Mouse (Mus musculus) forebrain, postnatal 0 days (tissue): ENCODE results near the gene Dtnb. TPM values are rescaled to one million over a fixed set of nuclear protein-coding genes. Genes with fewer than 3 reads are reported as not detected.

Source experiments
- ATAC-seq: fragments of 200-750 bp; cut with Nextera tagmentation; 2 replicates; pipeline ENCODE4 v1.8.0; 2017; ENCODE audit warnings: mild to moderate bottlenecking, moderate library complexity
- DNase-seq: peaks from one replicate; pipeline ENCODE4 v3.0.0-alpha.2; 2015
- H3K27ac ChIP-seq: fragments of 300-500 bp; sonication (generic); 2 replicates; pipeline ENCODE4 v1.5.1; 2014; ENCODE audit warnings: low read depth, mild to moderate bottlenecking, antibody characterized with exemption, low read length, moderate library complexity, mixed read lengths
- H3K27me3 ChIP-seq: fragments of 300-500 bp; sonication (generic); 2 replicates; pipeline ENCODE4 v1.6.1; 2014; ENCODE audit warnings: mild to moderate bottlenecking, low read length, mixed read lengths; ENCODE audit not compliant: insufficient read depth
- H3K36me3 ChIP-seq: fragments of 300-500 bp; sonication (generic); 2 replicates; pipeline ENCODE4 v1.6.1; 2014; ENCODE audit warnings: mild to moderate bottlenecking, moderate library complexity; ENCODE audit not compliant: insufficient read depth
- H3K4me1 ChIP-seq: fragments of 300-500 bp; sonication (generic); 2 replicates; pipeline ENCODE4 v1.6.1; 2014; ENCODE audit warnings: antibody characterized with exemption; ENCODE audit not compliant: insufficient read depth
- H3K4me2 ChIP-seq: fragments of 300-500 bp; sonication (generic); 2 replicates; pipeline ENCODE4 v1.6.1; 2014; ENCODE audit warnings: low read depth, mild to moderate bottlenecking, moderate library complexity
- H3K4me3 ChIP-seq: fragments of 300-500 bp; sonication (generic); 2 replicates; pipeline ENCODE4 v1.5.1; 2014; ENCODE audit warnings: low read depth, low read length, mixed read lengths
- H3K9ac ChIP-seq: fragments of 300-500 bp; sonication (generic); 2 replicates; pipeline ENCODE4 v1.6.1; 2014; ENCODE audit warnings: mild to moderate bottlenecking
- H3K9me3 ChIP-seq: fragments of 300-500 bp; sonication (generic); 2 replicates; pipeline ENCODE4 v1.6.1; 2016; ENCODE audit warnings: low read length
- CTCF ChIP-seq: sonication (generic); IDR thresholded peaks from 2 replicates; pipeline ENCODE4 v1.5.1; 2016; ENCODE audit warnings: antibody characterized with exemption, control low read depth, low read depth
- WGBS: fragments of 180-500 bp; shearing (Covaris S2); extraction: QIAGEN DNeasy Blood & Tissue Kit; methylation state at CpG from one replicate; pipeline ENCODE4 v1.1.7; 2014; 5-methylcytosine and 5-hydroxymethylcytosine counted together
- polyA plus RNA-seq: library from polyadenylated mRNA; unstranded; fragments of >200 nt; fragmentation: Nextera tagmentation; extraction: Ambion mirVana; gene quantifications from 2 replicates; pipeline ENCODE4 v1.2.1, GENCODE M21; 2015
- total RNA-seq: library from RNA; depleted of rRNA; stranded (reverse); fragments of >200 nt; gene quantifications from 2 replicates; pipeline ENCODE4 v1.2.3, GENCODE M21; 2014

Dtnb gene
- total and polyA plus RNA-seq, 2 experiments from 2014 or later, result 45.7 to 51.0 TPM

DNA sequence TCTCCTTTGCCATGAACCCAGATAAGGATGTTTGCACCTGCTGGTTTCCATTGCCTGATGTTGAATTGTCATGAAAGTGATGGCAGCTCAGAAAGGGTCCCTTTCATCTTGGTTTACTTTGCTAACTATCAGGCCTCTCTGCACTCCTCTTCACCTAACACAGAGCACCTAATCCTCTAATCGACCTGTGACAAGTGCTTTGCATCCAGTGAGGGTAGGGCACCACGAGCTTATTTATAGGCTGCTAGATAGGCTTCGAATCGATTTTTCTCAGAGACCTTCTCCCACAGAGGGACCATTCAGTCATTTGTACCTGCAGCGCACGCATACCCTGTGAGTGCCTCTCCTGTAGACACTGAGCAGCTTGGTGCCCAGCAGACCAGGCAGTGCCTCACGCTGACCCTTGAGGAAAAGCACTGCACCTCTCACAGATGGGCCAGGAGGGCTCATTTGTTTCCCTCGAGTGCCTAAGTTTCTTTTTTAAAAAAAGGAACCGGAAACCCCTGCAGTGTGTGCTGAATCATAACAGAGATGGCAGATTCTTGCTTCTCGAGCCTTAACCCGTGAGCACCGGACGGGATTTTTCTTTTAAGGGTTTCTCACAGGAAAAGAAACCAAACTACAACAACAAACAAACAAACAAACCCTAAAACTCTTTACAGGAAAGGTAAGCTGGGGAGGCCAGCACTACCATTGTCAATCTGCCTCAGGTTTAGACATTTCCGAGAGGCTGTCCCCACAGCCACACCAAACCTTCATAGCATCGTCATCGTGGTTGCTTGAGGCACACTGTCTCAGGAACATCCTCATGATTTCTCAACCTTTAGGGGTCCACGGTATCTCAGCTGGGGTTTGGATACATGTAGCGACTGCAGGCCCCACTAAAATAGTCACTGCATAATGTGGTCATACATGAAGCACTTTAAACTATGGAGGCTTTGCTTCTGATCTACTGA lies 167.8 kb downstream of the Dtnb start:
- DNase-seq, result no peak
- Histone ChIP-seq H3K9ac (no peak overlapping the region), H3K4me1 (no peaks in the 10 kb centered on the region), H3K27me3 (no peaks in the 10 kb centered on the region), H3K9me3 (no peaks in the 10 kb centered on the region), H3K4me3 (no peak overlapping the region), H3K36me3 (no peaks in the 10 kb centered on the region), H3K4me2 (no peak overlapping the region), H3K27ac (no peak overlapping the region)
- no peak for TF ChIP-seq CTCF
- 79% methylated on average over 18 of the region's 18 CpGs for WGBS
- no peak for ATAC-seq

DNA sequence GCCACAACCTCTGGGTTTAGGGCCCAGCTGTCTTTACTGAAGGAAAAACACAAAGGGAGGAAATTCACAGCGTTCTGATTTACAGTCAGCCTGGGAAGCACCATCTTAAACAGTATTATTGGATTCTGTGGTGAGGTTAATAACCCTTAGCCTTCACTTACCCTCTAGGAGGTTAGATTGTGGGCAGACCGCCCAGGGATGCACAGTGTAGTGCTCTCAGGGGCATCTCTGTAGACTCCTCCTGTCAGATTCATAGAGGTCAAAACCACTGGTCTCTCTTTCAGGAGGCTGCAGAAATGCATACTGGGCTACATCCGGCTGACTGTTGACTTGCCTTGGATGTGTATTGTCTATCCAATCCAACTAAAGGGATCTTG lies 168.5 kb downstream of the Dtnb start:
- WGBS, result 81% methylated on average over 3 of the region's 3 CpGs

DNA sequence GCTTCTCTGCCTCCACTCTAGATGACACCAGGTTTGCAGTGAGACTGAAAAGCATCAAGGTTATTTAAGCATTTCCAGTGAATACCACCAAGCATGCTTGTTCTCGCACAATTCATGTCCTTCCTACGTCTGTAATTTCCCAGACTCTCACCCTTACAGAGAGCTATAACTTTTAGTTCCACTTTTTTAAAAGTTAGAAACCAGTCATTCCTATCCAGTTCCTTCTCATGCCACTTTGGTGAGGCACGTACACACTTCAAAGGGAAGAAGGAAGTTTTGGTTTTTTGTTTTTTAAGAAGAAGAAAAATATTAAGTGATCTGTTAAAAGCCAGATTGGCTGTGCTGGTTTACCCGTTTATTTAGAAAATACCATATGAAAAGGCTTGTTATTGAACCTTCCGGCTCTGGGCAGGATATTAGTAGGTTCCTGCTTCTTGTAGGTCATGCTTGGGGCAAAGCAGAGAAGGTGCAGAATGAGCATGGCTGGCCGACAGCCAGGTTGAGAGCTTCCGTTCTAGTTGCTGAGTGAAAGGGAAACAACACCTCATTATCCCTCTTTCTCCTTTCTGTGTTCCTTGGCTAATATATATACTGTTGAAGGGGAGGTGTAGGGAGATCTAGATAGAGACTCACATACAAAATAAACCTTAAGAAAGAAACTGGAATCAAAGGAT lies 173.4 kb downstream of the Dtnb start:
- TF ChIP-seq CTCF, result no peak
- H3K36me3 ChIP-seq, result no peaks in the 10 kb centered on the region
- no peak overlapping the region for H3K27ac ChIP-seq
- ATAC-seq (no peak), DNase-seq (no peak)
- no peaks in the 10 kb centered on the region for H3K9me3 ChIP-seq
- no peak overlapping the region for H3K4me2 ChIP-seq
- no peak overlapping the region for H3K9ac ChIP-seq
- H3K4me1 ChIP-seq, result no peaks in the 10 kb centered on the region
- H3K4me3 ChIP-seq, result no peak overlapping the region
- H3K27me3 ChIP-seq, result no peaks in the 10 kb centered on the region
- WGBS, result 73% methylated on average over 7 of the region's 7 CpGs

More for the DNA sequence above, 168.5 kb downstream of the Dtnb start:
- Histone ChIP-seq H3K4me2 (no peak overlapping the region), H3K27me3 (no peaks in the 10 kb centered on the region), H3K9me3 (no peaks in the 10 kb centered on the region), H3K4me3 (no peak overlapping the region), H3K27ac (no peak overlapping the region), H3K36me3 (no peaks in the 10 kb centered on the region), H3K4me1 (no peaks in the 10 kb centered on the region), H3K9ac (no peak overlapping the region)
- DNase-seq (no peak), ATAC-seq (no peak)
- TF ChIP-seq CTCF, result no peak

DNA sequence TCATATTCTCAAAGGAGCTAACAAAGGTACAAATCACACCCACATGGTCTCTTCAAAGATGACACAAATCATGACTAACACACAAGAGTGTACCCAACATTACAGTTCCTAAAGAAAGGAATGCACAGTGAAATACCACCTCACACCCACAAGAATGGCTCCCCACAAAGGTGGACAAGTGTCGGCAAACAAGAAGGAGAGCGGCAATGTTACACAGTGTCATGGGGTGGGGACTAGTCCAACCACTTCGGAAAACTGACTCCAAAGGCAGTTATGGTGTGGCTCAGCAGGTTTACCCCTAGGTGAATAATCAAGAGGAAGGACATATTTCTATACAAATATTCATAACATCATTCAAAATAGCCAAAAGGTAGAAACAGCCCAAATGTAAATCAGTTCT lies 174.2 kb downstream of the Dtnb start:
- DNase-seq, result no peak
- Histone ChIP-seq H3K27me3 (no peaks in the 10 kb centered on the region), H3K27ac (no peak overlapping the region), H3K36me3 (no peaks in the 10 kb centered on the region), H3K4me1 (no peaks in the 10 kb centered on the region), H3K4me3 (no peak overlapping the region), H3K4me2 (no peak overlapping the region), H3K9me3 (no peaks in the 10 kb centered on the region), H3K9ac (no peak overlapping the region)
- no peak for TF ChIP-seq CTCF
- no peak for ATAC-seq
- 97% methylated on average over 3 of the region's 3 CpGs for WGBS

DNA sequence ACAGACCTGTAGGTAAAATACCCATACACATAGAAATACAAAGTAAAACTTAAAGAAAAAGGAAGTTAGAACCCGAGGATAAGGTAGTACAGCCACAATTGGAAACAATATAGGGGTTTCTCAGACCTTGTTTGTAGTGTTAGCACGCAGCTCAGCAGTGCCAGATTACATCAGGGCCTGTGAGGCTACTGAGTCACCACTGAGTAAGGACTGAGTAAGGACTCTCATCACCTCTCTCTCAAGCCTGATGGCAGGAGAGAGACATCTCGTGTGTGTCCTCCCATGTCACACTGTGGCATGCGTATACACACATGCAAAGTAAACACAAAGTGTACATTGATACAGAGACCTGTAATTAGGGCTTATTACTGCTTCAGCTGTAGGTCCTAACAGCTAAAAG lies 175.4 kb downstream of the Dtnb start:
- ATAC-seq, result no peak
- Histone ChIP-seq H3K36me3 (0 out of 2 replicates have a peak, but pooled peaks cover 6% of the 10 kb centered on the region), H3K4me2 (no peak overlapping the region), H3K4me3 (no peak overlapping the region), H3K9me3 (no peaks in the 10 kb centered on the region), H3K27me3 (no peaks in the 10 kb centered on the region), H3K4me1 (no peaks in the 10 kb centered on the region), H3K9ac (no peak overlapping the region), H3K27ac (no peak overlapping the region)
- 79% methylated on average over 4 of the region's 4 CpGs for WGBS
- no peak for TF ChIP-seq CTCF
- DNase-seq, result no peak

DNA sequence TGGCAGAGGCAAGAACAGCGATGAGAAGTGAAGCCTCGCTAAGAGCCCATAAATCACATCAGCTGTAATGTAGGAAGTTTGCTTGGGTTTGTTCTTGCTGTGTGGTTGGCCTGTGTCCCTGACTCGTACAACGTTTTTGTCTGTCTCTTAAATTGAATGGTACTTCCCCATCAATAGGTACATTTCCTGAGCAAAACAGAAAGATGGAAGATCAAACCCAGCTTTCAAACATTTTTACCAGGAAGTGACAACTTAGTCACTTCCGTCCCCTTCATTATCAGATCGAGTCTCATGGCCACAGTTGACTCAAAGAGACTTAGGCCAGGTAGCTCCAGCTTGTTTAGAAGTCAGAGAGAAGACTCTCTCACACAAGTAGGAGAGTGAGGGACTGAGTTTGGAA lies 183.3 kb downstream of the Dtnb start:
- ATAC-seq (no peak), DNase-seq (no peak)
- H3K27ac ChIP-seq, result no peak overlapping the region
- no peak overlapping the region for H3K4me2 ChIP-seq
- H3K4me1 ChIP-seq, result no peaks in the 10 kb centered on the region
- H3K27me3 ChIP-seq, result no peaks in the 10 kb centered on the region
- WGBS, result 88% methylated on average over 6 of the region's 6 CpGs
- no peak overlapping the region for H3K4me3 ChIP-seq
- H3K9me3 ChIP-seq, result no peaks in the 10 kb centered on the region
- H3K9ac ChIP-seq, result no peak overlapping the region
- peaks cover 10% of the 10 kb centered on the region; the same call in 1 of the 2 replicates for H3K36me3 ChIP-seq
- no peak for TF ChIP-seq CTCF

DNA sequence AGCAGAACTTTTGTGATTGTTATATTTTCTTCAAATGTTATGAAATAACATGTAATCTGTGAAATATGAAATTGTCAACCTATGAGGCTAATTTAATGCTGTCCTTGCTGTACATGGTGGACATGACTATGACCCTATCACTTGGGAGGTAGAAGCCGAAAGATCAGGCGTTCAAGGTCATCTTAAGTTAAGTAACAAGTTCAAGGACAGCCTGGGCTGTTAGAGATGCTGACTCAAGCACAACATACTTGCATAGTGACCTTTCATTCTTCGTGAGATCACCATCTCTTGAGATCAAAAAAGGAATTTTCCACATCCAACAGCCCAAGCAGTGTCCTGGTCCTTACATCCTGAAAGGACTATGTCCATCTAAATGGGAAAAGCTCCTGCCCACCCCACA lies 184.0 kb downstream of the Dtnb start:
- ATAC-seq (no peak), DNase-seq (no peak)
- Histone ChIP-seq H3K27ac (no peak overlapping the region), H3K9me3 (no peaks in the 10 kb centered on the region), H3K27me3 (no peaks in the 10 kb centered on the region), H3K4me1 (peaks cover 2% of the 10 kb centered on the region; the same call in 1 of the 2 replicates), H3K4me2 (no peak overlapping the region), H3K4me3 (no peak overlapping the region), H3K9ac (no peak overlapping the region), H3K36me3 (peaks cover 10% of the 10 kb centered on the region; the same call in 1 of the 2 replicates)
- no peak for TF ChIP-seq CTCF
- whole genome bisulfite sequencing, result 96% methylated on average over 3 of the region's 3 CpGs
